Mouse (Mus musculus) forebrain, embryonic 11.5 days (tissue): ENCODE results near the gene Hpn. TPM values are rescaled to one million over a fixed set of nuclear protein-coding genes. Genes with fewer than 3 reads are reported as not detected.

ENCODE experiments used
- ATAC-seq: fragments of 200-750 bp; cut with Nextera tagmentation; replicated peaks from 2 replicates; pipeline ENCODE4 v1.8.0; 2017; ENCODE audit warnings: moderate TSS enrichment; ENCODE audit not compliant: low FRiP score
- DNase-seq: peaks from one replicate; pipeline ENCODE4 v3.0.0-alpha.2; 2017; ENCODE audit warnings: low spot score
- H3K27ac ChIP-seq: fragments of 300-500 bp; sonication (generic); 2 replicates; pipeline ENCODE4 v1.5.1; 2014; ENCODE audit warnings: low read depth, low read length
- H3K27me3 ChIP-seq: fragments of 300-500 bp; sonication (generic); 2 replicates; pipeline ENCODE4 v1.6.1; 2014; ENCODE audit warnings: mild to moderate bottlenecking, low read length, mixed read lengths; ENCODE audit not compliant: control insufficient read depth, insufficient read depth
- H3K36me3 ChIP-seq: fragments of 300-500 bp; sonication (generic); 2 replicates; pipeline ENCODE4 v1.6.1; 2014; ENCODE audit warnings: mild to moderate bottlenecking, low read length, moderate library complexity, mixed read lengths; ENCODE audit not compliant: control insufficient read depth, insufficient read depth
- H3K4me1 ChIP-seq: fragments of 300-500 bp; sonication (generic); replicated peaks from 2 replicates; pipeline ENCODE4 v1.6.1; 2014; ENCODE audit warnings: low read length, mixed read lengths; ENCODE audit not compliant: control insufficient read depth, insufficient read depth
- H3K4me2 ChIP-seq: fragments of 300-500 bp; sonication (generic); 2 replicates; pipeline ENCODE4 v1.6.1; 2014; ENCODE audit warnings: low read depth, mild to moderate bottlenecking, low read length, moderate library complexity, mixed read lengths; ENCODE audit not compliant: severe bottlenecking
- H3K4me3 ChIP-seq: fragments of 300-500 bp; sonication (generic); 2 replicates; pipeline ENCODE4 v1.5.1; 2014; ENCODE audit warnings: low read depth, low read length
- H3K9ac ChIP-seq: fragments of 300-500 bp; sonication (generic); 2 replicates; pipeline ENCODE4 v1.6.1; 2014; ENCODE audit warnings: low read length
- H3K9me3 ChIP-seq: fragments of 300-500 bp; sonication (generic); 2 replicates; pipeline ENCODE4 v1.6.1; 2016; ENCODE audit warnings: low read length, mixed read lengths; ENCODE audit not compliant: control insufficient read depth
- WGBS: fragments of 180-500 bp; shearing (Covaris S2); extraction: QIAGEN DNeasy Blood & Tissue Kit; methylation state at CpG from one replicate; pipeline ENCODE4 v1.1.7; 2014; 5-methylcytosine and 5-hydroxymethylcytosine counted together
- polyA plus RNA-seq: library from polyadenylated mRNA; unstranded; fragments of >200 nt; fragmentation: Nextera tagmentation; extraction: Ambion mirVana; gene quantifications from 2 replicates; pipeline ENCODE4 v1.2.1, GENCODE M21; 2014

The Hpn gene
- polyA plus RNA-seq, 1 experiment from 2014 or later, result 0.29 TPM

GRCm38 (mm10) chr7:31148086-31148485 lies 33.0 kb upstream of the Hpn start:
- WGBS, result 81% methylated on average over 3 of the region's 3 CpGs
- H3K4me1 ChIP-seq, result peaks cover 18% of the 10 kb centered on the region; the same call in 1 of the 2 replicates
- H3K9ac ChIP-seq, result peak overlapping the region; percentile 94

GRCm38 (mm10) chr7:31145596-31146160 lies 30.6 kb upstream of the Hpn start:
- DNase-seq, result no peak
- Histone ChIP-seq H3K27ac (no peak overlapping the region), H3K27me3 (no peaks in the 10 kb centered on the region), H3K4me1 (peaks cover 12% of the 10 kb centered on the region; the same call in 1 of the 2 replicates), H3K9ac (no peak overlapping the region), H3K36me3 (peaks cover 18% of the 10 kb centered on the region), H3K4me3 (no peak overlapping the region), H3K9me3 (no peaks in the 10 kb centered on the region), H3K4me2 (no peak overlapping the region)
- WGBS, result 91% methylated on average over 12 of the region's 12 CpGs
- no peak for ATAC-seq

More at GRCm38 (mm10) chr7:31148086-31148485, 33.0 kb upstream of the Hpn start:
- Histone ChIP-seq H3K9me3 (no peaks in the 10 kb centered on the region), H3K4me2 (peak overlapping the region; percentile 70; the same call in 1 of the 2 replicates), H3K27me3 (no peaks in the 10 kb centered on the region), H3K4me3 (peak overlapping the region; percentile 89), H3K27ac (peak overlapping the region; percentile 89), H3K36me3 (peaks cover 6% of the 10 kb centered on the region; the same call in 1 of the 2 replicates)
- no peak for ATAC-seq
- DNase-seq, result no peak

GRCm38 (mm10) chr7:31144886-31145285 lies 29.8 kb upstream of the Hpn start:
- peaks cover 20% of the 10 kb centered on the region for H3K36me3 ChIP-seq
- no peak overlapping the region for H3K4me3 ChIP-seq
- no peaks in the 10 kb centered on the region for H3K9me3 ChIP-seq
- no peak overlapping the region for H3K9ac ChIP-seq
- WGBS, result 95% methylated on average over 16 of the region's 16 CpGs
- peaks cover 12% of the 10 kb centered on the region; the same call in 1 of the 2 replicates for H3K4me1 ChIP-seq
- H3K27me3 ChIP-seq, result no peaks in the 10 kb centered on the region
- H3K4me2 ChIP-seq, result no peak overlapping the region
- ATAC-seq (no peak), DNase-seq (no peak)
- no peak overlapping the region for H3K27ac ChIP-seq

GRCm38 (mm10) chr7:31140941-31141340 lies 25.9 kb upstream of the Hpn start:
- H3K4me3 ChIP-seq, result no peak overlapping the region
- H3K4me2 ChIP-seq, result no peak overlapping the region
- no peaks in the 10 kb centered on the region for H3K27me3 ChIP-seq
- no peak for DNase-seq
- H3K4me1 ChIP-seq, result 0 out of 2 replicates have a peak, but pooled peaks cover 2% of the 10 kb centered on the region
- peaks cover 50% of the 10 kb centered on the region for H3K36me3 ChIP-seq
- ATAC-seq, result no peak
- WGBS, result 93% methylated on average over 10 of the region's 10 CpGs
- no peaks in the 10 kb centered on the region for H3K9me3 ChIP-seq
- no peak overlapping the region for H3K27ac ChIP-seq
- H3K9ac ChIP-seq, result no peak overlapping the region

GRCm38 (mm10) chr7:31140302-31140701 lies 25.2 kb upstream of the Hpn start:
- 95% methylated on average over 4 of the region's 4 CpGs for WGBS
- Histone ChIP-seq H3K27me3 (no peaks in the 10 kb centered on the region), H3K36me3 (peaks cover 54% of the 10 kb centered on the region), H3K9ac (no peak overlapping the region), H3K9me3 (no peaks in the 10 kb centered on the region), H3K27ac (no peak overlapping the region), H3K4me3 (no peak overlapping the region), H3K4me2 (no peak overlapping the region), H3K4me1 (0 out of 2 replicates have a peak, but pooled peaks cover 2% of the 10 kb centered on the region)
- ATAC-seq (no peak), DNase-seq (no peak)

- ATAC-seq, result peak; percentile 61
- Histone ChIP-seq H3K9me3 (no peaks in the 10 kb centered on the region), H3K36me3 (peaks cover 57% of the 10 kb centered on the region), H3K9ac (no peak overlapping the region), H3K4me2 (no peak overlapping the region), H3K4me3 (no peak overlapping the region), H3K4me1 (0 out of 2 replicates have a peak, but pooled peaks cover 2% of the 10 kb centered on the region), H3K27me3 (no peaks in the 10 kb centered on the region), H3K27ac (no peak overlapping the region)
- DNase-seq, result peak; percentile 74
- WGBS, result 69% methylated on average over 5 of the region's 5 CpGs
Observed at GRCm38 (mm10) chr7:31139765-31140164, 24.7 kb upstream of the Hpn start.

GRCm38 (mm10) chr7:31135717-31136116 lies 20.6 kb upstream of the Hpn start:
- H3K4me1 ChIP-seq, result no peaks in the 10 kb centered on the region
- H3K4me2 ChIP-seq, result no peak overlapping the region
- H3K36me3 ChIP-seq, result peaks cover 66% of the 10 kb centered on the region
- DNase-seq (no peak), ATAC-seq (no peak)
- WGBS, result 95% methylated on average over 10 of the region's 10 CpGs
- no peaks in the 10 kb centered on the region for H3K9me3 ChIP-seq
- no peaks in the 10 kb centered on the region for H3K27me3 ChIP-seq
- H3K27ac ChIP-seq, result no peak overlapping the region
- no peak overlapping the region for H3K9ac ChIP-seq
- H3K4me3 ChIP-seq, result no peak overlapping the region

- Histone ChIP-seq H3K4me2 (no peak overlapping the region), H3K36me3 (peaks cover 54% of the 10 kb centered on the region), H3K27ac (no peak overlapping the region), H3K4me1 (no peaks in the 10 kb centered on the region; the same call in none of the 2 replicates), H3K9ac (no peak overlapping the region), H3K27me3 (peaks cover 12% of the 10 kb centered on the region), H3K9me3 (no peaks in the 10 kb centered on the region), H3K4me3 (no peak overlapping the region)
- WGBS, result 95% methylated on average over 4 of the region's 4 CpGs
- no peak for DNase-seq
- ATAC-seq, result no peak
Observed at GRCm38 (mm10) chr7:31131866-31132265, 16.8 kb upstream of the Hpn start.

GRCm38 (mm10) chr7:31130841-31131240 lies 15.8 kb upstream of the Hpn start:
- Histone ChIP-seq H3K27me3 (peaks cover 23% of the 10 kb centered on the region), H3K9ac (no peak overlapping the region), H3K27ac (no peak overlapping the region), H3K4me1 (peaks cover 6% of the 10 kb centered on the region), H3K4me3 (no peak overlapping the region), H3K4me2 (no peak overlapping the region), H3K9me3 (no peaks in the 10 kb centered on the region), H3K36me3 (peaks cover 47% of the 10 kb centered on the region)
- ATAC-seq (no peak), DNase-seq (no peak)
- WGBS, result 46% methylated on average over 4 of the region's 4 CpGs
